Mouse (Mus musculus): Measurements from ENCODE around the gene Olfr780. TPM values are rescaled to one million over a fixed set of nuclear protein-coding genes. Genes with fewer than 3 reads are reported as not detected.
"Not testable (repeated sequence)": the region's sequence is repeated elsewhere in the genome, so short reads cannot be mapped to it uniquely, and the experiment has no call there.

The Olfr780 gene
- polyA plus RNA-seq (2015; fragmentation: Nextera tagmentation; extraction: Ambion mirVana): not detected in 2 replicates

- no peak within 1 kb of the TSS for H3K9ac ChIP-seq (ENCODE audit: low read depth, low read length)
Observed at GRCm38 (mm10) chr10:129317817-129318216, at the start of gene Olfr780. Olfr780 (plus strand) TSS chr10:129318117.

GRCm38 (mm10) chr10:129271081-129271535, 46.8 kb upstream of the Olfr780 start, which contains the start of gene Olfr777:
Olfr777 (minus strand) TSS chr10:129271485.
- H3K27ac ChIP-seq (ENCODE audit: low read depth, low read length): no peak within 1 kb of the TSS
- H3K4me3 ChIP-seq (ENCODE audit: low read depth, low read length): no peak within 1 kb of the TSS
- H3K9me3 ChIP-seq (ENCODE audit: control insufficient read depth): no peaks in the 10 kb centered on the region
- H3K27me3 ChIP-seq (replicated peaks; ENCODE audit: control insufficient read depth, insufficient read depth, low read length): no peaks in the 10 kb centered on the region
- no peak for ATAC-seq
- 89% methylated on average over 2 of the region's 2 CpGs for WGBS
- no peak within 1 kb of the TSS for H3K9ac ChIP-seq (ENCODE audit: low read depth, low read length)
- H3K4me1 ChIP-seq (replicated peaks; ENCODE audit: control insufficient read depth, insufficient read depth, low read length): no peaks in the 10 kb centered on the region
- no peak for TF ChIP-seq CTCF (IDR thresholded peaks at IDR 0.05; ENCODE audit: low read depth)
- no peaks in the 10 kb centered on the region for H3K36me3 ChIP-seq (ENCODE audit: control insufficient read depth, insufficient read depth)
- H3K4me2 ChIP-seq (replicated peaks; ENCODE audit: low read depth): no peak within 1 kb of the TSS

More at GRCm38 (mm10) chr10:129317817-129318216, at the start of gene Olfr780:
- Histone ChIP-seq H3K27me3 (replicated peaks; ENCODE audit: control insufficient read depth, insufficient read depth, low read length) (no peaks in the 10 kb centered on the region), H3K4me3 (ENCODE audit: low read depth, low read length) (no peak within 1 kb of the TSS), H3K9me3 (ENCODE audit: control insufficient read depth) (no peaks in the 10 kb centered on the region), H3K27ac (ENCODE audit: low read depth, low read length) (no peak within 1 kb of the TSS), H3K4me2 (replicated peaks; ENCODE audit: low read depth) (no peak within 1 kb of the TSS), H3K36me3 (ENCODE audit: control insufficient read depth, insufficient read depth) (no peaks in the 10 kb centered on the region), H3K4me1 (replicated peaks; ENCODE audit: control insufficient read depth, insufficient read depth, low read length) (no peaks in the 10 kb centered on the region)
- 85% methylated on average over 3 of the region's 3 CpGs for WGBS
- ATAC-seq: no peak
- no peak for TF ChIP-seq CTCF (IDR thresholded peaks at IDR 0.05; ENCODE audit: low read depth)

- H3K36me3 ChIP-seq (ENCODE audit: control insufficient read depth, insufficient read depth); H3K4me1 ChIP-seq (replicated peaks; ENCODE audit: control insufficient read depth, insufficient read depth, low read length); H3K27me3 ChIP-seq (replicated peaks; ENCODE audit: control insufficient read depth, insufficient read depth, low read length); H3K4me3 ChIP-seq (ENCODE audit: low read depth, low read length); H3K9ac ChIP-seq (ENCODE audit: low read depth, low read length); H3K4me2 ChIP-seq (replicated peaks; ENCODE audit: low read depth); H3K27ac ChIP-seq (ENCODE audit: low read depth, low read length); H3K9me3 ChIP-seq (ENCODE audit: control insufficient read depth): not testable (repeated sequence)
- ATAC-seq: peak; percentile 31; the same call in 1 of the 2 replicates
- WGBS: 16% methylated on average over 1 of the region's 1 CpGs
Observed at GRCm38 (mm10) chr10:129312973-129313372, 4.9 kb upstream of the Olfr780 start.

GRCm38 (mm10) chr10:129313521-129313920, 4.4 kb upstream of the Olfr780 start:
- H3K9me3 ChIP-seq (ENCODE audit: control insufficient read depth); H3K4me3 ChIP-seq (ENCODE audit: low read depth, low read length); H3K36me3 ChIP-seq (ENCODE audit: control insufficient read depth, insufficient read depth); H3K27ac ChIP-seq (ENCODE audit: low read depth, low read length); H3K4me2 ChIP-seq (replicated peaks; ENCODE audit: low read depth); H3K4me1 ChIP-seq (replicated peaks; ENCODE audit: control insufficient read depth, insufficient read depth, low read length); H3K9ac ChIP-seq (ENCODE audit: low read depth, low read length); H3K27me3 ChIP-seq (replicated peaks; ENCODE audit: control insufficient read depth, insufficient read depth, low read length): not testable (repeated sequence)
- ATAC-seq: 0 out of 2 replicates have a peak, but pooled peaks have one; percentile 33
- WGBS: no CpG with 5 or more reads among the region's 1 CpGs

- Histone ChIP-seq H3K36me3 (ENCODE audit: control insufficient read depth, insufficient read depth) (no peaks in the 10 kb centered on the region), H3K4me3 (ENCODE audit: low read depth, low read length) (no peak within 1 kb of the TSS), H3K4me1 (replicated peaks; ENCODE audit: control insufficient read depth, insufficient read depth, low read length) (no peaks in the 10 kb centered on the region), H3K9ac (ENCODE audit: low read depth, low read length) (no peak within 1 kb of the TSS), H3K4me2 (replicated peaks; ENCODE audit: low read depth) (no peak within 1 kb of the TSS), H3K27ac (ENCODE audit: low read depth, low read length) (no peak within 1 kb of the TSS), H3K9me3 (ENCODE audit: control insufficient read depth) (no peaks in the 10 kb centered on the region), H3K27me3 (replicated peaks; ENCODE audit: control insufficient read depth, insufficient read depth, low read length) (no peaks in the 10 kb centered on the region)
- ATAC-seq: no peak
- no peak for TF ChIP-seq CTCF (IDR thresholded peaks at IDR 0.05; ENCODE audit: low read depth)
Observed at GRCm38 (mm10) chr10:129328554-129328953, 10.6 kb downstream of the Olfr780 start, which contains the start of gene Olfr781. Olfr781 (plus strand) TSS chr10:129328854.

- no peaks in the 10 kb centered on the region for H3K9me3 ChIP-seq (ENCODE audit: control insufficient read depth)
- no peak for ATAC-seq
- H3K27me3 ChIP-seq (replicated peaks; ENCODE audit: control insufficient read depth, insufficient read depth, low read length): no peaks in the 10 kb centered on the region
- H3K9ac ChIP-seq (ENCODE audit: low read depth, low read length): no peak within 1 kb of the TSS
- H3K36me3 ChIP-seq (ENCODE audit: control insufficient read depth, insufficient read depth): no peaks in the 10 kb centered on the region
- no peak within 1 kb of the TSS for H3K4me2 ChIP-seq (replicated peaks; ENCODE audit: low read depth)
- no peaks in the 10 kb centered on the region for H3K4me1 ChIP-seq (replicated peaks; ENCODE audit: control insufficient read depth, insufficient read depth, low read length)
- TF ChIP-seq CTCF (IDR thresholded peaks at IDR 0.05; ENCODE audit: low read depth): no peak
- WGBS: 92% methylated on average over 3 of the region's 3 CpGs
- no peak within 1 kb of the TSS for H3K4me3 ChIP-seq (ENCODE audit: low read depth, low read length)
- no peak within 1 kb of the TSS for H3K27ac ChIP-seq (ENCODE audit: low read depth, low read length)
Observed at GRCm38 (mm10) chr10:129348550-129348949, 30.6 kb downstream of the Olfr780 start, which contains the start of gene Olfr782. Olfr782 (plus strand) TSS chr10:129348850.

GRCm38 (mm10) chr10:129352475-129352874, 34.6 kb downstream of the Olfr780 start:
- not testable (repeated sequence) for H3K4me3 ChIP-seq (ENCODE audit: low read depth, low read length); H3K9me3 ChIP-seq (ENCODE audit: control insufficient read depth); H3K9ac ChIP-seq (ENCODE audit: low read depth, low read length); H3K36me3 ChIP-seq (ENCODE audit: control insufficient read depth, insufficient read depth); H3K4me1 ChIP-seq (replicated peaks; ENCODE audit: control insufficient read depth, insufficient read depth, low read length); H3K27ac ChIP-seq (ENCODE audit: low read depth, low read length); H3K27me3 ChIP-seq (replicated peaks; ENCODE audit: control insufficient read depth, insufficient read depth, low read length); H3K4me2 ChIP-seq (replicated peaks; ENCODE audit: low read depth)
- 29% methylated on average over 2 of the region's 2 CpGs for WGBS
- ATAC-seq: peak; percentile 77

GRCm38 (mm10) chr10:129356496-129356895, 38.6 kb downstream of the Olfr780 start:
- H3K27ac ChIP-seq (ENCODE audit: low read depth, low read length); ATAC-seq: not testable (repeated sequence)
- 87% methylated on average over 4 of the region's 4 CpGs for WGBS

More at GRCm38 (mm10) chr10:129356496-129356895, 38.6 kb downstream of the Olfr780 start:
- H3K4me1 ChIP-seq (replicated peaks; ENCODE audit: control insufficient read depth, insufficient read depth, low read length); H3K9ac ChIP-seq (ENCODE audit: low read depth, low read length); H3K9me3 ChIP-seq (ENCODE audit: control insufficient read depth); H3K4me2 ChIP-seq (replicated peaks; ENCODE audit: low read depth); H3K4me3 ChIP-seq (ENCODE audit: low read depth, low read length); H3K36me3 ChIP-seq (ENCODE audit: control insufficient read depth, insufficient read depth); H3K27me3 ChIP-seq (replicated peaks; ENCODE audit: control insufficient read depth, insufficient read depth, low read length): not testable (repeated sequence)

All from intestine, postnatal 0 days (tissue).